Mouse (Mus musculus): ENCODE results near the gene Dedd2. TPM values are rescaled to one million over a fixed set of nuclear protein-coding genes. Genes with fewer than 3 reads are reported as not detected.

Dedd2 gene
- total RNA-seq, 2 experiments from 2014 or later: 23.9 to 26.3 TPM

GRCm38 (mm10) chr7:25251822-25252221 lies 31.4 kb upstream of the Dedd2 start:
- intact Hi-C loops (cut with DNase I): loop anchor here (1.0 kb wide), 1 partner anchor 15 kb away; the partner anchor contains the start of gene Cic
- Histone ChIP-seq H3K4me3 (peak overlapping the region; percentile 75), H3K27ac (peak overlapping the region; percentile 96)
- no peak for DNase-seq (ENCODE audit: extremely low spot score in 1 of 2, low spot score in 2 of 2)
- no peak for TF ChIP-seq CTCF (IDR thresholded peaks at IDR 0.05)

- Histone ChIP-seq H3K27ac (peak overlapping the region; percentile 96), H3K4me3 (peak overlapping the region; percentile 75)
- no peak for TF ChIP-seq CTCF (IDR thresholded peaks at IDR 0.05)
- peak in 1 of 2 experiments; percentile 28 for DNase-seq (ENCODE audit: extremely low spot score in 1 of 2, low spot score in 2 of 2)
- intact Hi-C loops (cut with DNase I): no loop called here
Observed at GRCm38 (mm10) chr7:25251071-25251791, 30.8 kb upstream of the Dedd2 start.

- Histone ChIP-seq H3K27ac (peak within 1 kb of the TSS; percentile 99), H3K4me3 (peak within 1 kb of the TSS; percentile 75)
- no peak for TF ChIP-seq CTCF (IDR thresholded peaks at IDR 0.05)
- intact Hi-C loops (cut with DNase I): no loop called here
- DNase-seq (ENCODE audit: extremely low spot score in 1 of 2, low spot score in 2 of 2): peak; percentile 97 to 98
Observed at GRCm38 (mm10) chr7:25250141-25250972, 29.9 kb upstream of the Dedd2 start, which contains the start of gene Erf. TSS of gene Erf (minus strand) at chr7:25250761.

GRCm38 (mm10) chr7:25249314-25250140 lies 29.1 kb upstream of the Dedd2 start:
- Histone ChIP-seq H3K27ac (peak overlapping the region; percentile 99), H3K4me3 (peak overlapping the region; percentile 75)
- DNase-seq (ENCODE audit: extremely low spot score in 1 of 2, low spot score in 2 of 2): peak; percentile 69 to 75
- intact Hi-C loops (cut with DNase I): no loop called here
- no peak for TF ChIP-seq CTCF (IDR thresholded peaks at IDR 0.05)

DNA sequence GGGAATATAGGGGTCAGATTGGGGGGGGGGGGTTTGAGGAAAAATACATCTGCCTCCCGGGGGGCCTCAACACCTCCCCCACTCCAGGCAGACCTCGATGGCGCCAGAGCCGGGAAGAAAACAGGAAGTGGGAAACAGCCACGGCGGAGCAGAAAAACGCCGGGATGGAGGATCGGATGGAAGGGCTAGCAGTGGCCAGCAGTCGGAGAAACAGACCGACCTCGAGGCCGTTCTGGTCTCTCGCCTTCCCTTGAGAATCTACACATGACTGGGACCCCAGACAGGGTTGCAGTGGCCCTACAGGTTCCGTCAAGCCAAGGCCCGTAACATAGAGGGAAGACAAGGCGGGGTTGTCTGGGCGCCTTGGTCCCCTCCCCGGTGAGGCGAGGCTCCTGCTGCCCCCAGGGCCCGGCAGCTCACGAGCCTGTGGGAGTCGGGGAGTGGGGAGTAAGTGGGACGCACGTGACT lies 28.5 kb upstream of the Dedd2 start:
- Histone ChIP-seq H3K4me3 (peak overlapping the region; percentile 75), H3K27ac (peak overlapping the region; percentile 99)
- no peak for TF ChIP-seq CTCF (IDR thresholded peaks at IDR 0.05)
- no peak for DNase-seq (ENCODE audit: extremely low spot score in 1 of 2, low spot score in 2 of 2)
- intact Hi-C loops (cut with DNase I): loop anchor here (1.0 kb wide), 1 partner anchor 29 kb away; no protein-coding TSS in a partner anchor

GRCm38 (mm10) chr7:25248018-25248647 lies 27.7 kb upstream of the Dedd2 start:
- Histone ChIP-seq H3K4me3 (peak overlapping the region; percentile 75), H3K27ac (peak overlapping the region; percentile 99)
- DNase-seq (ENCODE audit: extremely low spot score in 1 of 2, low spot score in 2 of 2): peak in 1 of 2 experiments; percentile 75
- TF ChIP-seq CTCF (IDR thresholded peaks at IDR 0.05): no peak
- intact Hi-C loops (cut with DNase I): loop anchor here (1.0 kb wide), 1 partner anchor 30 kb away; no protein-coding TSS in a partner anchor

DNA sequence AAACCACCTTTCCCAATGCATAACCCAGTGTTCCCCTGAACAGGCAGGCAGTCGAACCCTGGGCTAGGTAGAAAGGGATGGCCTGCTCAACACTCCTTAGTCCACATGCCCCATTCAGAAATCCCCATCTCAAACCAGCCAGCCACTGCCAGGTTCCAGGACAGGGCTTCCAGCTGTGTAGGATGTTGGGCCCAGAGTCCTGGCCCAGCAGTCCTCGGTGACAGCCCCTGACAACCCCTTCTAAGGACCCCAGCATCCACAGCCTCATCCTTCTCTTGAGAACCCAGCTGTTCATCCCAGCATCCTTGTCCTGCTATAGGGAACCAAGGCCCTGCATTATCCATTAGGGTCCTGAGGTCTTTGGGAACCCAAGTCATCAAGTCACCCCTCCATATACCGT lies 27.1 kb upstream of the Dedd2 start:
- no peak for DNase-seq (ENCODE audit: extremely low spot score in 1 of 2, low spot score in 2 of 2)
- peak overlapping the region; percentile 99 for H3K27ac ChIP-seq
- TF ChIP-seq CTCF (IDR thresholded peaks at IDR 0.05): no peak
- peak overlapping the region; percentile 75 for H3K4me3 ChIP-seq
- intact Hi-C loops (cut with DNase I): no loop called here

DNA sequence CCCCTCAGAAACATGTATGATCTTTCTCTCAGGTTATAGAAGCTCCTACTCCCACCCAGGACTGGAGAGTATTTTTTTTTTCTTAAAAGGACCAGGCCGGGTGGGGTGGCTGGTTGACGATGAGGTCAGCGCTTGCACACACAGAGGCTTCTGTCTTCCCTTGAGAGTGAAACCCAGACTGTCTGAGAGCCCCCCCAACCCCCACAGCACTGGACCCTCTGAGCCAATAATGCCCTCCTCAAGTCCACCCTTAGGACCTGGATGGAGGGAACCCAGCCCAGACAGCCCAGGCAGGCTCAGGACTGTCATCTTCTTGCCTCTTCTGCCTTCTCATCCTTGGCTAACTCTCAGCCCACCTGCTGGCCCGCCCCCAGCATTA lies 26.3 kb upstream of the Dedd2 start:
- no peak for DNase-seq (ENCODE audit: extremely low spot score in 1 of 2, low spot score in 2 of 2)
- TF ChIP-seq CTCF (IDR thresholded peaks at IDR 0.05): no peak
- intact Hi-C loops (cut with DNase I): no loop called here
- H3K27ac ChIP-seq: peak overlapping the region; percentile 99
- H3K4me3 ChIP-seq: peak overlapping the region; percentile 75

- peak; percentile 55 to 76 for DNase-seq (ENCODE audit: extremely low spot score in 1 of 2, low spot score in 2 of 2)
- TF ChIP-seq CTCF (IDR thresholded peaks at IDR 0.05): no peak
- intact Hi-C loops (cut with DNase I): no loop called here
- peak overlapping the region; percentile 75 for H3K4me3 ChIP-seq
- peak overlapping the region; percentile 99 for H3K27ac ChIP-seq
Observed at GRCm38 (mm10) chr7:25246079-25246758, 25.8 kb upstream of the Dedd2 start.

All from left cerebral cortex, adult 2 months (tissue).